Mouse (Mus musculus): ENCODE measurements around the gene Ntf5. TPM values are rescaled to one million over a fixed set of nuclear protein-coding genes. Genes with fewer than 3 reads are reported as not detected.

Ntf5 gene
- polyA plus RNA-seq, 1 experiment from 2014 or later = 4.1 TPM

DNA sequence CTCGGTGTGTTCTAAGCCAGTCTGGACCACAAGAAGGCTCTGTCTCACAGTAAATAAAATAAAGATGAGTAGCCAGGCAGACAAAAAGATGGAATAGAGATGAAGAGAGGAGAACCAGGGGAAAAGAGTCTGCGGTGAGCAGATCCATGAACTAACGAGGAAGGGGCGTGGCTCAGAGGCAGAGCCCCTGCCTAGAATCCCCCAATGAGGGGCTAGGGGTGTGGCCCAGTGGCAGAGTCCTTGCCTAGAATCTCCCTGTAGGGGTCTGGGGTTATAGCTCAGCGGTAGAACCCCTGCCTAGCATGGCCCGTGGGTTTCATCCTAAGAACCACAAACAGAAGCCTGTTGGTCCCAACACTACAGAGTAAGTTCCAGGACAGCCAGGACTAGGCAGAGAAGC, 23.6 kb downstream of the Ntf5 start:
- Histone ChIP-seq H3K4me1 (ENCODE audit: control insufficient read depth, insufficient read depth, low read length) (peaks cover 28% of the 10 kb centered on the region), H3K27me3 (ENCODE audit: control insufficient read depth, insufficient read depth, low read length) (no peaks in the 10 kb centered on the region), H3K4me2 (replicated peaks; ENCODE audit: low read depth, low read length) (peak overlapping the region; percentile 10; the same call in 1 of the 2 replicates), H3K9me3 (ENCODE audit: control insufficient read depth, low read depth, low read length) (no peaks in the 10 kb centered on the region), H3K4me3 (ENCODE audit: low read depth, low read length) (no peak overlapping the region), H3K36me3 (ENCODE audit: control insufficient read depth, insufficient read depth, low read length) (peaks cover 10% of the 10 kb centered on the region), H3K9ac (replicated peaks; ENCODE audit: low read depth, low read length) (no peak overlapping the region), H3K27ac (ENCODE audit: low read length) (no peak overlapping the region)
- 40% methylated on average over 6 of the region's 6 CpGs for WGBS
- ATAC-seq (ENCODE audit: insufficient number of reproducible peaks, insufficient read depth, low FRiP score, low read depth) = no peak

- 17% methylated on average over 19 of the region's 19 CpGs for WGBS
- ATAC-seq (ENCODE audit: insufficient number of reproducible peaks, insufficient read depth, low FRiP score, low read depth) = no peak
- H3K9me3 ChIP-seq (ENCODE audit: control insufficient read depth, low read depth, low read length) = no peaks in the 10 kb centered on the region
- H3K4me1 ChIP-seq (ENCODE audit: control insufficient read depth, insufficient read depth, low read length) = peaks cover 27% of the 10 kb centered on the region
- no peak within 1 kb of the TSS for H3K27ac ChIP-seq (ENCODE audit: low read length)
- H3K36me3 ChIP-seq (ENCODE audit: control insufficient read depth, insufficient read depth, low read length) = peaks cover 12% of the 10 kb centered on the region
- H3K4me2 ChIP-seq (replicated peaks; ENCODE audit: low read depth, low read length) = peak within 1 kb of the TSS; percentile 10; the same call in 1 of the 2 replicates
- no peak within 1 kb of the TSS for H3K9ac ChIP-seq (replicated peaks; ENCODE audit: low read depth, low read length)
- H3K4me3 ChIP-seq (ENCODE audit: low read depth, low read length) = no peak within 1 kb of the TSS
- no peaks in the 10 kb centered on the region for H3K27me3 ChIP-seq (ENCODE audit: control insufficient read depth, insufficient read depth, low read length)
These were observed 24.2 kb downstream of the Ntf5 start, which contains the start of gene Ruvbl2 for GRCm38 (mm10) chr7:45437521-45438276. Gene Ruvbl2 (minus strand): TSS chr7:45438096.

DNA sequence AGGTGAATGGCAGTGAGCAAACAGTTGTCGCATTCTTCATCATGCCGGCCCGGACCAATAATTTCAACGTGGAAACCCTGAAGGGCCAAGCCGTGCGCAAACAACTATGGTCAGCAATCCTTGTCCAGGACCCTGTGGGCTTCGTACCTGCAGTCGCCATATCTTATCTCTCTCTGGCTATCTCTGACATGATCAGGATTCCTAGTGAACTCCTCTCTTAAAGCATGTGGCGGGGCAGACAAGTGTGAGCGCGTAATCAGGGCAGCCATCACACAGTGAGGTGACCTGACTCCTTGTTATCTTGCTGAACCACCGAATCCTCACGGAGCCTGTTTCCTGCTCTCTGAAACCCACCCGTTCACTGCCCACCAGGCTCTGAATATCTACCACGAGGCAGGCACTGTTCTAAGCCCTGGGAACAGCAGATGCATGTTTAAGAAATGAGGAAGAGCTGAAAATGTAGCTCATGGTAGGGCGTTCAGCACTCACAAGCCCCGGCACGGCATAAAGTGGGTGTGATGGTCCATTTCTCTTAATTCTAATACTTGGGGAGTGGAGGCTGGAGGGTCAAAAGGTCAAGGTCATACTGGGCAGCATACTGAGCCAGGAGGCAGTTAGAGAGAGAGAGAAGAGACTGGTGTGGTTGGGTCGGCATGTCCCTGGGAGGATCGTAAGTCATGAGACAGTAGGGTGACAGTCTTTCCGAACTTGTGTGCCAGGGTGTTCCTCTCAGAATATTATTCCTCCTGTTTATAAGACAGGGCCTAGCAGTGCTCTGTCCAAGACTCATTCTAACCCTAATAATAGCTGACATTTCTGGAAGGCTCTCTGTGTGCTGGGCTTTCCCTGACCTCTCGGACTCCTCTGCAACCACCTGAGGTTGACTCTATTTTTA, 30.3 kb downstream of the Ntf5 start:
- Histone ChIP-seq H3K27me3 (ENCODE audit: control insufficient read depth, insufficient read depth, low read length) (no peaks in the 10 kb centered on the region), H3K9me3 (ENCODE audit: control insufficient read depth, low read depth, low read length) (no peaks in the 10 kb centered on the region), H3K4me3 (ENCODE audit: low read depth, low read length) (no peak overlapping the region), H3K27ac (ENCODE audit: low read length) (no peak overlapping the region), H3K4me2 (replicated peaks; ENCODE audit: low read depth, low read length) (no peak overlapping the region), H3K9ac (replicated peaks; ENCODE audit: low read depth, low read length) (no peak overlapping the region), H3K4me1 (ENCODE audit: control insufficient read depth, insufficient read depth, low read length) (no peaks in the 10 kb centered on the region), H3K36me3 (ENCODE audit: control insufficient read depth, insufficient read depth, low read length) (peaks cover 41% of the 10 kb centered on the region)
- ATAC-seq (ENCODE audit: insufficient number of reproducible peaks, insufficient read depth, low FRiP score, low read depth) = no peak
- WGBS = 80% methylated on average over 22 of the region's 22 CpGs

DNA sequence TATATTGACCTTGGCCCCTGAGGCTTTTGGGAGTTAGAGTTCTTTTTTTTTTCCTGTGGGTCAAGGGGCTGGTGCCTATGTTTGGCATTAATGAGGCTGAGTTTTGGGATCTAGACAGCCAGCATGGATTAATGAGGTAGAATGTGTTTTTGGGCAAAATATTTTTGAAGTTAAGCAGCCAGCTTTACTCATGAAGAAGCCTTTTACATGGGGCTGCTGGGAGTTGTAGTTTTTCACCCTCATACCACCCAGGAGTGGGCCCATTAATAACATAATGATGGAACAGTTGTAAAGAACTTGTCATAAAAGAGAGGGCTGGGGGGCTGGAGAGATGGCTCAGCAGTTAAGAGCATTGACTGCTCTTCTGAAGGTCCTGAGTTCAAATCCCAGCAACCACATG, 33.1 kb downstream of the Ntf5 start:
- H3K4me2 ChIP-seq (replicated peaks; ENCODE audit: low read depth, low read length) = no peak overlapping the region
- H3K9me3 ChIP-seq (ENCODE audit: control insufficient read depth, low read depth, low read length) = no peaks in the 10 kb centered on the region
- H3K36me3 ChIP-seq (ENCODE audit: control insufficient read depth, insufficient read depth, low read length) = peaks cover 39% of the 10 kb centered on the region; the same call in 1 of the 2 replicates
- no peaks in the 10 kb centered on the region for H3K27me3 ChIP-seq (ENCODE audit: control insufficient read depth, insufficient read depth, low read length)
- H3K4me3 ChIP-seq (ENCODE audit: low read depth, low read length) = no peak overlapping the region
- no peaks in the 10 kb centered on the region for H3K4me1 ChIP-seq (ENCODE audit: control insufficient read depth, insufficient read depth, low read length)
- H3K9ac ChIP-seq (replicated peaks; ENCODE audit: low read depth, low read length) = no peak overlapping the region
- no peak overlapping the region for H3K27ac ChIP-seq (ENCODE audit: low read length)
- ATAC-seq (ENCODE audit: insufficient number of reproducible peaks, insufficient read depth, low FRiP score, low read depth) = no peak

- H3K4me2 ChIP-seq (replicated peaks; ENCODE audit: low read depth, low read length) = no peak overlapping the region
- H3K9me3 ChIP-seq (ENCODE audit: control insufficient read depth, low read depth, low read length) = no peaks in the 10 kb centered on the region
- no peaks in the 10 kb centered on the region for H3K4me1 ChIP-seq (ENCODE audit: control insufficient read depth, insufficient read depth, low read length)
- H3K27ac ChIP-seq (ENCODE audit: low read length) = no peak overlapping the region
- whole genome bisulfite sequencing = 36% methylated on average over 11 of the region's 11 CpGs
- H3K27me3 ChIP-seq (ENCODE audit: control insufficient read depth, insufficient read depth, low read length) = no peaks in the 10 kb centered on the region
- no peak overlapping the region for H3K9ac ChIP-seq (replicated peaks; ENCODE audit: low read depth, low read length)
- H3K36me3 ChIP-seq (ENCODE audit: control insufficient read depth, insufficient read depth, low read length) = peaks cover 40% of the 10 kb centered on the region; the same call in 1 of the 2 replicates
- no peak overlapping the region for H3K4me3 ChIP-seq (ENCODE audit: low read depth, low read length)
- no peak for ATAC-seq (ENCODE audit: insufficient number of reproducible peaks, insufficient read depth, low FRiP score, low read depth)
These were observed 34.0 kb downstream of the Ntf5 start for GRCm38 (mm10) chr7:45447325-45447990.

GRCm38 (mm10) chr7:45449974-45450373, 36.5 kb downstream of the Ntf5 start:
- 93% methylated on average over 1 of the region's 1 CpGs for WGBS
- Histone ChIP-seq H3K9ac (replicated peaks; ENCODE audit: low read depth, low read length) (no peak overlapping the region), H3K36me3 (ENCODE audit: control insufficient read depth, insufficient read depth, low read length) (peaks cover 37% of the 10 kb centered on the region), H3K27ac (ENCODE audit: low read length) (no peak overlapping the region), H3K4me3 (ENCODE audit: low read depth, low read length) (no peak overlapping the region), H3K4me2 (replicated peaks; ENCODE audit: low read depth, low read length) (no peak overlapping the region), H3K4me1 (ENCODE audit: control insufficient read depth, insufficient read depth, low read length) (no peaks in the 10 kb centered on the region), H3K27me3 (ENCODE audit: control insufficient read depth, insufficient read depth, low read length) (no peaks in the 10 kb centered on the region), H3K9me3 (ENCODE audit: control insufficient read depth, low read depth, low read length) (no peaks in the 10 kb centered on the region)
- no peak for ATAC-seq (ENCODE audit: insufficient number of reproducible peaks, insufficient read depth, low FRiP score, low read depth)

DNA sequence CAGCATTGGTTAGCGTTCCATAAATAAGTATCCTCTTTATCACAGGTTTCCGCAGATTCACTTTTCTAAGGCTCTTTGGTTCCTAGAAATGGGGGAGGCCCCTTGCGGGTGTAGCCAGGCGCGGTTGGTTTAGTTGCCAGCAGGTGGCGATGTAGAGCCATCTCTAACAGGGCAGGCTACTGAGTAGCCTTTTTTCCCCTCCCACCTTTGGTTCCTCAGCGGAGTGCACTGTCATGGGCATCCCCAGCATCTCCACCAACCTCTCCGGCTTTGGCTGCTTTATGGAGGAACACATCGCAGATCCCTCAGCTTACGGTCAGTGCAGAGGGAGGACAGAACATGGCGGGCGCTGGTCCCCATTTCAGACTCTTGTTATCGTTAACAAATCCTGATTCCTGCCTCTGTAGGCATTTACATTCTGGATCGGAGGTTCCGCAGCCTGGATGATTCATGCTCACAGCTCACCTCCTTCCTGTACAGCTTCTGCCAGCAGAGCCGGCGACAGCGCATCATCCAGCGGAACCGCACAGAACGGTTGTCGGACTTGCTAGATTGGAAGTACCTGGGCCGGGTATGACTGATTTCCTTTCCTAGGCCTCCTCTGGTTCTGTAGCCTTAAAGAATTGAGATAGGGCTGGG, 38.0 kb downstream of the Ntf5 start:
- H3K27ac ChIP-seq (ENCODE audit: low read length) = no peak overlapping the region
- H3K9ac ChIP-seq (replicated peaks; ENCODE audit: low read depth, low read length) = no peak overlapping the region
- no peak overlapping the region for H3K4me3 ChIP-seq (ENCODE audit: low read depth, low read length)
- WGBS = 55% methylated on average over 23 of the region's 23 CpGs
- H3K27me3 ChIP-seq (ENCODE audit: control insufficient read depth, insufficient read depth, low read length) = no peaks in the 10 kb centered on the region
- peaks cover 31% of the 10 kb centered on the region for H3K36me3 ChIP-seq (ENCODE audit: control insufficient read depth, insufficient read depth, low read length)
- no peaks in the 10 kb centered on the region for H3K4me1 ChIP-seq (ENCODE audit: control insufficient read depth, insufficient read depth, low read length)
- peak; percentile 73; the same call in 1 of the 2 replicates for ATAC-seq (ENCODE audit: insufficient number of reproducible peaks, insufficient read depth, low FRiP score, low read depth)
- H3K9me3 ChIP-seq (ENCODE audit: control insufficient read depth, low read depth, low read length) = no peaks in the 10 kb centered on the region
- no peak overlapping the region for H3K4me2 ChIP-seq (replicated peaks; ENCODE audit: low read depth, low read length)

- Histone ChIP-seq H3K27ac (ENCODE audit: low read length) (no peak overlapping the region), H3K36me3 (ENCODE audit: control insufficient read depth, insufficient read depth, low read length) (peaks cover 32% of the 10 kb centered on the region), H3K9me3 (ENCODE audit: control insufficient read depth, low read depth, low read length) (no peaks in the 10 kb centered on the region), H3K4me3 (ENCODE audit: low read depth, low read length) (no peak overlapping the region), H3K9ac (replicated peaks; ENCODE audit: low read depth, low read length) (no peak overlapping the region), H3K27me3 (ENCODE audit: control insufficient read depth, insufficient read depth, low read length) (no peaks in the 10 kb centered on the region), H3K4me2 (replicated peaks; ENCODE audit: low read depth, low read length) (no peak overlapping the region), H3K4me1 (ENCODE audit: control insufficient read depth, insufficient read depth, low read length) (peaks cover 17% of the 10 kb centered on the region)
- WGBS = 89% methylated on average over 15 of the region's 15 CpGs
- no peak for ATAC-seq (ENCODE audit: insufficient number of reproducible peaks, insufficient read depth, low FRiP score, low read depth)
These were observed 41.5 kb downstream of the Ntf5 start for GRCm38 (mm10) chr7:45454971-45455370.
